Mouse (Mus musculus): ENCODE measurements around the gene Acvr1b. TPM values are rescaled to one million over a fixed set of nuclear protein-coding genes. Genes with fewer than 3 reads are reported as not detected.

The Acvr1b gene
- polyA plus RNA-seq, 1 experiment from 2014 or later: 30.0 TPM

GRCm38 (mm10) chr15:101154700-101155616 is 18.9 kb upstream of the Acvr1b start:
- H3K9me3 ChIP-seq (ENCODE audit: control insufficient read depth, low read length): 0 out of 2 replicates have a peak, but pooled peaks cover 8% of the 10 kb centered on the region
- 72% methylated on average over 7 of the region's 7 CpGs for WGBS
- ATAC-seq (ENCODE audit: low FRiP score) (no peak), DNase-seq (ENCODE audit: low spot score) (no peak)
- 0 out of 2 replicates have a peak, but pooled peaks cover 3% of the 10 kb centered on the region for H3K4me1 ChIP-seq (replicated peaks; ENCODE audit: control insufficient read depth, insufficient read depth, low read length)
- H3K4me3 ChIP-seq (replicated peaks; ENCODE audit: low read length): no peak overlapping the region
- H3K27me3 ChIP-seq (ENCODE audit: control insufficient read depth, insufficient read depth, low read length): no peaks in the 10 kb centered on the region
- no peak overlapping the region for H3K4me2 ChIP-seq (replicated peaks)
- no peaks in the 10 kb centered on the region for H3K36me3 ChIP-seq (replicated peaks; ENCODE audit: control insufficient read depth, insufficient read depth)
- no peak overlapping the region for H3K9ac ChIP-seq
- no peak overlapping the region for H3K27ac ChIP-seq

GRCm38 (mm10) chr15:101160128-101160527 is 13.7 kb upstream of the Acvr1b start:
- Histone ChIP-seq H3K36me3 (replicated peaks; ENCODE audit: control insufficient read depth, insufficient read depth) (no peaks in the 10 kb centered on the region), H3K9ac (no peak overlapping the region), H3K27ac (peak overlapping the region; percentile 57; the same call in 1 of the 2 replicates), H3K27me3 (ENCODE audit: control insufficient read depth, insufficient read depth, low read length) (no peaks in the 10 kb centered on the region), H3K4me2 (replicated peaks) (0 out of 2 replicates have a peak overlapping the region, but pooled peaks have one; percentile 19), H3K4me1 (replicated peaks; ENCODE audit: control insufficient read depth, insufficient read depth, low read length) (peaks cover 33% of the 10 kb centered on the region), H3K9me3 (ENCODE audit: control insufficient read depth, low read length) (0 out of 2 replicates have a peak, but pooled peaks cover 8% of the 10 kb centered on the region), H3K4me3 (replicated peaks; ENCODE audit: low read length) (no peak overlapping the region)
- WGBS: 17% methylated on average over 1 of the region's 1 CpGs
- DNase-seq (ENCODE audit: low spot score): no peak
- no peak for ATAC-seq (ENCODE audit: low FRiP score)

- peak overlapping the region; percentile 20; the same call in 1 of the 2 replicates for H3K9ac ChIP-seq
- H3K9me3 ChIP-seq (ENCODE audit: control insufficient read depth, low read length): 0 out of 2 replicates have a peak, but pooled peaks cover 8% of the 10 kb centered on the region
- H3K4me3 ChIP-seq (replicated peaks; ENCODE audit: low read length): no peak overlapping the region
These were observed 13.3 kb upstream of the Acvr1b start for GRCm38 (mm10) chr15:101160591-101160990.

GRCm38 (mm10) chr15:101161534-101161933 is 12.3 kb upstream of the Acvr1b start:
- Histone ChIP-seq H3K27ac (no peak overlapping the region), H3K9me3 (ENCODE audit: control insufficient read depth, low read length) (0 out of 2 replicates have a peak, but pooled peaks cover 8% of the 10 kb centered on the region), H3K9ac (no peak overlapping the region), H3K4me3 (replicated peaks; ENCODE audit: low read length) (no peak overlapping the region), H3K36me3 (replicated peaks; ENCODE audit: control insufficient read depth, insufficient read depth) (no peaks in the 10 kb centered on the region), H3K4me2 (replicated peaks) (no peak overlapping the region), H3K4me1 (replicated peaks; ENCODE audit: control insufficient read depth, insufficient read depth, low read length) (peaks cover 33% of the 10 kb centered on the region), H3K27me3 (ENCODE audit: control insufficient read depth, insufficient read depth, low read length) (peaks cover 4% of the 10 kb centered on the region; the same call in 1 of the 2 replicates)
- DNase-seq (ENCODE audit: low spot score) (no peak), ATAC-seq (ENCODE audit: low FRiP score) (no peak)
- 72% methylated on average over 7 of the region's 7 CpGs for WGBS

More at GRCm38 (mm10) chr15:101160591-101160990, 13.3 kb upstream of the Acvr1b start:
- peak; percentile 74; the same call in 1 of the 2 replicates for ATAC-seq (ENCODE audit: low FRiP score)
- Histone ChIP-seq H3K27ac (0 out of 2 replicates have a peak overlapping the region, but pooled peaks have one; percentile 18), H3K4me2 (replicated peaks) (0 out of 2 replicates have a peak overlapping the region, but pooled peaks have one; percentile 19), H3K4me1 (replicated peaks; ENCODE audit: control insufficient read depth, insufficient read depth, low read length) (peaks cover 33% of the 10 kb centered on the region), H3K36me3 (replicated peaks; ENCODE audit: control insufficient read depth, insufficient read depth) (no peaks in the 10 kb centered on the region), H3K27me3 (ENCODE audit: control insufficient read depth, insufficient read depth, low read length) (no peaks in the 10 kb centered on the region)
- peak; percentile 77 for DNase-seq (ENCODE audit: low spot score)
- WGBS: 12% methylated on average over 7 of the region's 7 CpGs

GRCm38 (mm10) chr15:101163056-101163458 is 10.8 kb upstream of the Acvr1b start:
- no peaks in the 10 kb centered on the region for H3K36me3 ChIP-seq (replicated peaks; ENCODE audit: control insufficient read depth, insufficient read depth)
- H3K9ac ChIP-seq: no peak overlapping the region
- WGBS: 25% methylated on average over 15 of the region's 15 CpGs
- DNase-seq (ENCODE audit: low spot score): peak; percentile 59
- ATAC-seq (ENCODE audit: low FRiP score): peak; percentile 38; the same call in 1 of the 2 replicates
- H3K4me3 ChIP-seq (replicated peaks; ENCODE audit: low read length): no peak overlapping the region
- H3K27me3 ChIP-seq (ENCODE audit: control insufficient read depth, insufficient read depth, low read length): peaks cover 4% of the 10 kb centered on the region; the same call in 1 of the 2 replicates
- H3K4me2 ChIP-seq (replicated peaks): no peak overlapping the region
- no peak overlapping the region; the same call in 1 of the 2 replicates for H3K27ac ChIP-seq
- H3K4me1 ChIP-seq (replicated peaks; ENCODE audit: control insufficient read depth, insufficient read depth, low read length): peaks cover 33% of the 10 kb centered on the region
- no peaks in the 10 kb centered on the region for H3K9me3 ChIP-seq (ENCODE audit: control insufficient read depth, low read length)

GRCm38 (mm10) chr15:101163854-101164253 is 10.0 kb upstream of the Acvr1b start:
- DNase-seq (ENCODE audit: low spot score): no peak
- no peaks in the 10 kb centered on the region for H3K36me3 ChIP-seq (replicated peaks; ENCODE audit: control insufficient read depth, insufficient read depth)
- 58% methylated on average over 5 of the region's 5 CpGs for WGBS

GRCm38 (mm10) chr15:101164291-101164690 is 9.6 kb upstream of the Acvr1b start:
- Histone ChIP-seq H3K36me3 (replicated peaks; ENCODE audit: control insufficient read depth, insufficient read depth) (no peaks in the 10 kb centered on the region), H3K4me2 (replicated peaks) (no peak overlapping the region), H3K9me3 (ENCODE audit: control insufficient read depth, low read length) (no peaks in the 10 kb centered on the region), H3K4me1 (replicated peaks; ENCODE audit: control insufficient read depth, insufficient read depth, low read length) (peaks cover 33% of the 10 kb centered on the region), H3K27ac (no peak overlapping the region), H3K9ac (no peak overlapping the region), H3K27me3 (ENCODE audit: control insufficient read depth, insufficient read depth, low read length) (peaks cover 4% of the 10 kb centered on the region; the same call in 1 of the 2 replicates), H3K4me3 (replicated peaks; ENCODE audit: low read length) (no peak overlapping the region)
- DNase-seq (ENCODE audit: low spot score) (no peak), ATAC-seq (ENCODE audit: low FRiP score) (no peak)
- WGBS: 68% methylated on average over 5 of the region's 5 CpGs

More at GRCm38 (mm10) chr15:101163854-101164253, 10.0 kb upstream of the Acvr1b start:
- Histone ChIP-seq H3K27me3 (ENCODE audit: control insufficient read depth, insufficient read depth, low read length) (peaks cover 4% of the 10 kb centered on the region; the same call in 1 of the 2 replicates), H3K4me1 (replicated peaks; ENCODE audit: control insufficient read depth, insufficient read depth, low read length) (peaks cover 33% of the 10 kb centered on the region), H3K9ac (no peak overlapping the region), H3K9me3 (ENCODE audit: control insufficient read depth, low read length) (no peaks in the 10 kb centered on the region), H3K27ac (no peak overlapping the region), H3K4me2 (replicated peaks) (no peak overlapping the region), H3K4me3 (replicated peaks; ENCODE audit: low read length) (no peak overlapping the region)
- ATAC-seq (ENCODE audit: low FRiP score): no peak

- no peak overlapping the region for H3K4me3 ChIP-seq (replicated peaks; ENCODE audit: low read length)
- ATAC-seq (ENCODE audit: low FRiP score): no peak
- 70% methylated on average over 16 of the region's 16 CpGs for WGBS
These were observed 8.0 kb upstream of the Acvr1b start for GRCm38 (mm10) chr15:101165658-101166437.

More at GRCm38 (mm10) chr15:101165658-101166437, 8.0 kb upstream of the Acvr1b start:
- Histone ChIP-seq H3K9ac (no peak overlapping the region), H3K4me1 (replicated peaks; ENCODE audit: control insufficient read depth, insufficient read depth, low read length) (peaks cover 24% of the 10 kb centered on the region), H3K36me3 (replicated peaks; ENCODE audit: control insufficient read depth, insufficient read depth) (no peaks in the 10 kb centered on the region), H3K4me2 (replicated peaks) (no peak overlapping the region), H3K27ac (no peak overlapping the region), H3K27me3 (ENCODE audit: control insufficient read depth, insufficient read depth, low read length) (peaks cover 4% of the 10 kb centered on the region; the same call in 1 of the 2 replicates), H3K9me3 (ENCODE audit: control insufficient read depth, low read length) (no peaks in the 10 kb centered on the region)
- no peak for DNase-seq (ENCODE audit: low spot score)
